Mouse (Mus musculus): ENCODE data around the gene Gm6657. TPM values are rescaled to one million over a fixed set of nuclear protein-coding genes. Genes with fewer than 3 reads are reported as not detected.

Gm6657 gene
- polyA plus RNA-seq, 1 experiment from 2014 or later = not detected

GRCm38 (mm10) chr12:78219191-78219825, 25.3 kb downstream of the Gm6657 start:
- H3K36me3 ChIP-seq (ENCODE audit: insufficient read depth, low read length) = no peaks in the 10 kb centered on the region
- DNase-seq (ENCODE audit: low spot score) (peak; percentile 35), ATAC-seq (no peak)
- no peaks in the 10 kb centered on the region for H3K27me3 ChIP-seq (replicated peaks; ENCODE audit: insufficient read depth, low read length)
- no peak overlapping the region for H3K27ac ChIP-seq (ENCODE audit: low read length)
- peak overlapping the region; percentile 0; the same call in 1 of the 2 replicates for H3K4me2 ChIP-seq (replicated peaks; ENCODE audit: low read depth, low read length)
- H3K9me3 ChIP-seq (ENCODE audit: low read length) = no peaks in the 10 kb centered on the region
- WGBS = 76% methylated on average over 4 of the region's 4 CpGs
- H3K4me1 ChIP-seq (ENCODE audit: insufficient read depth, low read depth, low read length) = no peaks in the 10 kb centered on the region
- no peak overlapping the region for H3K9ac ChIP-seq (replicated peaks; ENCODE audit: low read depth)
- H3K4me3 ChIP-seq (ENCODE audit: low read depth, low read length) = no peak overlapping the region
- TF ChIP-seq EP300 (IDR thresholded peaks at IDR 0.05) = no peak
- TF ChIP-seq CTCF (IDR thresholded peaks at IDR 0.05) = no peak

DNA sequence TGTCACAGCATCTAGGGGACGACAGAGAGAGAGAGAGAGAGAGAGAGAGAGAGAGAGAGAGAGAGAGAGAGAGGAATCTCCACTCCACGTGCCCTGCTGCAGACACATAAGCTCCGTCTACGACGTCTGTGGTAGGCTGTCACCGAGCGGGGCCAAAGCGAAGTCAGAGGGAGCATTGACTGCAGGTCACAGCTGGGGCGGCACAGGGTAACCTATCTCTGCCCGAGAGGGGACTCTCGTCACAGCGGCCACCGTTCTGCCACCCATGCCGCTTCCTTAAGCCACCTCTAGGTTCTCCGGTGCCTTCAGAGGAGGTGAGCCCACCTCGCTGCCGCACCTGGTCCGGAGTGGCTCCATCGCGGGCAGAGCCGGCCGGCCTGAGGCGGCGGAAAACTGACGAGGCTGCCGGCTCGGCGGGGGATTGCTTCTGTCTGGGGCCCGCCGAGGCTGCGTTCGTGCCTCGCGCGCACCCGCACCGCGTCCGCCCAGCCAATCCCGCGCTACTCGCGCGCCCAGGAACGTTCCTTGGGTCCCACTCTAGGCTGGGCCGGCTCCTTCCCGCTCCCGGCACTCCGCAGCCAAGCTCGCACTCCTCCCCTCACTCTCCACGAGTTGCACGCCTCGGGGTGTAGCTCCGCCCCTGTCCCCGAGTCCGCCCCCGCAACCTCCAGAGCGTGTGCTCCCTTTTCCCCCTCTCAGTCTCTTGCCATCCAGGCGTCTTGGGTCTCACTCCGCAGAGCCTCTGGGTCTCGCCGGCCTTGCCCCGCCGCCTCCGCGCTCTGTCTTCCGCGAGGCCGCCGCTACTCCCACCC, 31.9 kb downstream of the Gm6657 start, which contains the start of gene Gphn:
Gene Gphn (plus strand): TSS at position 673 of the 812 bp plus-strand sequence.
- peak; percentile 97 for DNase-seq (ENCODE audit: low spot score)

GRCm38 (mm10) chr12:78226519-78226875, 32.5 kb downstream of the Gm6657 start:
- Histone ChIP-seq H3K27me3 (replicated peaks; ENCODE audit: insufficient read depth, low read length) (no peaks in the 10 kb centered on the region), H3K36me3 (ENCODE audit: insufficient read depth, low read length) (no peaks in the 10 kb centered on the region), H3K4me1 (ENCODE audit: insufficient read depth, low read depth, low read length) (no peaks in the 10 kb centered on the region), H3K4me2 (replicated peaks; ENCODE audit: low read depth, low read length) (peak overlapping the region; percentile 75), H3K9ac (replicated peaks; ENCODE audit: low read depth) (peak overlapping the region; percentile 71), H3K27ac (ENCODE audit: low read length) (peak overlapping the region; percentile 96), H3K9me3 (ENCODE audit: low read length) (no peaks in the 10 kb centered on the region), H3K4me3 (ENCODE audit: low read depth, low read length) (peak overlapping the region; percentile 70)
- WGBS = under 1% methylated on average over 39 of the region's 48 CpGs
- peak; percentile 94 for DNase-seq (ENCODE audit: low spot score)
- ATAC-seq = peak; percentile 89
- TF ChIP-seq EP300 (IDR thresholded peaks at IDR 0.05) (no peak), CTCF (IDR thresholded peaks at IDR 0.05) (no peak)

More for the DNA sequence above, 31.9 kb downstream of the Gm6657 start, which contains the start of gene Gphn:
- ATAC-seq = peak; percentile 97
- no peaks in the 10 kb centered on the region for H3K4me1 ChIP-seq (ENCODE audit: insufficient read depth, low read depth, low read length)
- peak within 1 kb of the TSS; percentile 70 for H3K4me3 ChIP-seq (ENCODE audit: low read depth, low read length)
- H3K36me3 ChIP-seq (ENCODE audit: insufficient read depth, low read length) = no peaks in the 10 kb centered on the region
- no peaks in the 10 kb centered on the region for H3K27me3 ChIP-seq (replicated peaks; ENCODE audit: insufficient read depth, low read length)
- H3K27ac ChIP-seq (ENCODE audit: low read length) = peak within 1 kb of the TSS; percentile 96
- WGBS = 2% methylated on average over 63 of the region's 70 CpGs
- H3K9ac ChIP-seq (replicated peaks; ENCODE audit: low read depth) = peak within 1 kb of the TSS; percentile 71
- TF ChIP-seq EP300 (IDR thresholded peaks at IDR 0.05) (no peak), CTCF (IDR thresholded peaks at IDR 0.05) (peak; percentile 38)
- H3K4me2 ChIP-seq (replicated peaks; ENCODE audit: low read depth, low read length) = peak within 1 kb of the TSS; percentile 75
- H3K9me3 ChIP-seq (ENCODE audit: low read length) = no peaks in the 10 kb centered on the region

GRCm38 (mm10) chr12:78227021-78227932, 33.2 kb downstream of the Gm6657 start:
- Histone ChIP-seq H3K9me3 (ENCODE audit: low read length) (no peaks in the 10 kb centered on the region), H3K4me2 (replicated peaks; ENCODE audit: low read depth, low read length) (peak overlapping the region; percentile 75), H3K9ac (replicated peaks; ENCODE audit: low read depth) (peak overlapping the region; percentile 71), H3K4me1 (ENCODE audit: insufficient read depth, low read depth, low read length) (no peaks in the 10 kb centered on the region), H3K4me3 (ENCODE audit: low read depth, low read length) (peak overlapping the region; percentile 70), H3K27ac (ENCODE audit: low read length) (peak overlapping the region; percentile 96), H3K27me3 (replicated peaks; ENCODE audit: insufficient read depth, low read length) (no peaks in the 10 kb centered on the region), H3K36me3 (ENCODE audit: insufficient read depth, low read length) (no peaks in the 10 kb centered on the region)
- TF ChIP-seq CTCF (IDR thresholded peaks at IDR 0.05) (no peak), EP300 (IDR thresholded peaks at IDR 0.05) (no peak)
- DNase-seq (ENCODE audit: low spot score) (peak; percentile 62), ATAC-seq (0 out of 2 replicates have a peak, but pooled peaks have one; percentile 2)
- WGBS = under 1% methylated on average over 49 of the region's 57 CpGs

GRCm38 (mm10) chr12:78228139-78228538, 34.1 kb downstream of the Gm6657 start:
- no peak overlapping the region for H3K9ac ChIP-seq (replicated peaks; ENCODE audit: low read depth)
- no peak for TF ChIP-seq CTCF (IDR thresholded peaks at IDR 0.05)
- TF ChIP-seq EP300 (IDR thresholded peaks at IDR 0.05) = no peak
- 58% methylated on average over 4 of the region's 4 CpGs for WGBS

More at GRCm38 (mm10) chr12:78228139-78228538, 34.1 kb downstream of the Gm6657 start:
- H3K9me3 ChIP-seq (ENCODE audit: low read length) = no peaks in the 10 kb centered on the region
- H3K4me3 ChIP-seq (ENCODE audit: low read depth, low read length) = no peak overlapping the region; the same call in 1 of the 2 replicates
- H3K4me1 ChIP-seq (ENCODE audit: insufficient read depth, low read depth, low read length) = no peaks in the 10 kb centered on the region
- H3K27me3 ChIP-seq (replicated peaks; ENCODE audit: insufficient read depth, low read length) = no peaks in the 10 kb centered on the region
- no peak for DNase-seq (ENCODE audit: low spot score)
- no peaks in the 10 kb centered on the region for H3K36me3 ChIP-seq (ENCODE audit: insufficient read depth, low read length)
- peak overlapping the region; percentile 75; the same call in 1 of the 2 replicates for H3K4me2 ChIP-seq (replicated peaks; ENCODE audit: low read depth, low read length)
- no peak for ATAC-seq
- no peak overlapping the region for H3K27ac ChIP-seq (ENCODE audit: low read length)

All from lung, postnatal 0 days (tissue).